Mouse (Mus musculus): ENCODE measurements at regions not wholly inside any gene's neighbourhood (a gene's known extent, or its start where the extent isn't known, plus 50 kb on each side); places are given as distances from the start of the nearest gene placed in this dataset.

GRCm38 (mm10) chr4:66618811-66619440, 208.5 kb upstream of the Tlr4 start:
- no peak for TF ChIP-seq EP300 (IDR thresholded peaks at IDR 0.05; ENCODE audit: low read depth in 1 of 2, low read length in 2 of 2)
- TF ChIP-seq TCF12 (IDR thresholded peaks at IDR 0.05; ENCODE audit: low read depth, low read length), result no peak
- TF ChIP-seq MAX (IDR thresholded peaks at IDR 0.05; ENCODE audit: low read length), result no peak
- no peak for TF ChIP-seq POLR2A (IDR thresholded peaks at IDR 0.05; ENCODE audit: control insufficient read depth in 1 of 2, insufficient read depth in 1 of 2, low read depth in 1 of 2, low read length in 2 of 2, poor library complexity in 1 of 2)
- TF ChIP-seq CTCF (IDR thresholded peaks at IDR 0.05 in 2 of 3, conservative IDR thresholded peaks at IDR 0.05 in 1 of 3; ENCODE audit: control insufficient read depth in 1 of 3, insufficient read depth in 1 of 3, low read depth in 2 of 3, low read length in 3 of 3, poor library complexity in 1 of 3, severe bottlenecking in 1 of 3), result no peak
- TF ChIP-seq RAD21 (IDR thresholded peaks at IDR 0.05; ENCODE audit: low read depth, low read length), result no peak
- no peak for TF ChIP-seq JUND (IDR thresholded peaks at IDR 0.05; ENCODE audit: low read depth, low read length)
